Mouse (Mus musculus) Patski (cell line): ENCODE data around the gene Ogdh. TPM values are rescaled to one million over a fixed set of nuclear protein-coding genes. Genes with fewer than 3 reads are reported as not detected.

ENCODE experiments used
- ATAC-seq: fragments of 100-300 bp; one replicate; pipeline ENCODE4 v1.8.0; 2021
- CTCF ChIA-PET: fragments of 350-600 bp; sonication (Branson Sonifier 250); formaldehyde crosslinking; loops from one replicate; lab custom pipeline; 2022; ENCODE audit warnings: inconsistent platforms; lab: Charles Lee
- POLR2A ChIA-PET: fragments of 350-600 bp; sonication (Branson Sonifier 250); formaldehyde crosslinking; loops from one replicate; lab custom pipeline; 2022; ENCODE audit warnings: antibody characterized with exemption, inconsistent platforms; lab: Charles Lee
- DNase-seq: peaks from one replicate; pipeline ENCODE4 v3.0.0-alpha.2; 2011; ENCODE audit warnings: low read depth, low spot score
- H3K27me3 ChIP-seq: fragments of 371-371 bp; one replicate; pipeline ENCODE4 v1.5.1; 2021
- CTCF ChIP-seq: fragments of 100-300 bp; IDR thresholded peaks from one replicate; pipeline ENCODE4 v1.5.1; 2021
- in situ Hi-C: fragments of 300-500 bp; cut with MboI; formaldehyde crosslinking; loops from 3 replicates; pipeline ENCODE4 v1.11.1; 2018; ENCODE audit warnings: low pct_unique_long_range_greater_than_20kb, mixed read lengths
- polyA plus RNA-seq: library from polyadenylated mRNA; unstranded; gene quantifications from one replicate; pipeline ENCODE4 v1.2.3, GENCODE M21; 2021

The Ogdh gene
- polyA plus RNA-seq, 1 experiment from 2014 or later, result 190 TPM

- CTCF ChIA-PET, result interaction anchor here (1.1 kb wide), 1 partner anchor 12 kb away, joined by 3 read pairs; no protein-coding TSS in a partner anchor
- DNase-seq, result no peak
- in situ Hi-C loops, result no loop called here
These were observed 1.5 kb downstream of the Ogdh start for GRCm38 (mm10) chr11:6292988-6293349.

DNA sequence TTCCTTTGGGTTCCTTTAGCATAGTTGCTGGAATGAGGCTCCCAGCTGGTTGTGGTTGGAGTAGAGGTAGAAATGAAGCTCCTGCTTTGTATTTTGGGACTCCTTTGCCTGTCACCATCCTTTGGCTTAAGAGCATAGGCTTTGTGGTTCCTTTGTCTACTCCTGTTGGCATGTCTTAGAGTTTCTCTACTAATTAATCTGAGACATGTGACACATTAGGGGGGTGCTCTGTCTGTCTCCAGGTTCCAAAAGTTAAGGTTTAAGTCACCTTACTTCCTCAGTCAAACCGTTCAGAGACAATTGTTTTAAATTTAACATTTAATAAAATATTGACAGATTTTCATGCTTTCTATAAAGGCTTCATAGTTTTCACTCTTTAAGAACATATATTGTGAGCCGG is 2.2 kb downstream of the Ogdh start:
- ATAC-seq, result no peak
- in situ Hi-C loops, result no loop called here
- no peaks in the 10 kb centered on the region for H3K27me3 ChIP-seq
- ChIA-PET CTCF (interaction anchor here (1.1 to 1.5 kb wide), 2 partner anchors 11 to 19 kb away, joined by 3 read pairs; partner anchors contain the start of gene Tmed4), POLR2A (no interaction called here)
- DNase-seq, result no peak
- no peak for TF ChIP-seq CTCF

More at GRCm38 (mm10) chr11:6292988-6293349, 1.5 kb downstream of the Ogdh start:
- no peak for TF ChIP-seq CTCF
- POLR2A ChIA-PET, result no interaction called here
- ATAC-seq, result no peak
- no peaks in the 10 kb centered on the region for H3K27me3 ChIP-seq

GRCm38 (mm10) chr11:6294632-6295031 is 3.2 kb downstream of the Ogdh start:
- CTCF ChIA-PET, result interaction anchor here (1.1 to 1.5 kb wide), 2 partner anchors 14 to 20 kb away, joined by 3 read pairs; partner anchors contain the start of gene Tmed4
- TF ChIP-seq CTCF, result no peak
- ATAC-seq (no peak), DNase-seq (no peak)
- no peaks in the 10 kb centered on the region for H3K27me3 ChIP-seq
- POLR2A ChIA-PET, result interaction anchor here (1.0 kb wide), 1 partner anchor 11 kb away, joined by 3 read pairs; no protein-coding TSS in a partner anchor
- in situ Hi-C loops, result no loop called here

GRCm38 (mm10) chr11:6296077-6296476 is 4.6 kb downstream of the Ogdh start:
- in situ Hi-C loops, result no loop called here
- no peaks in the 10 kb centered on the region for H3K27me3 ChIP-seq
- ATAC-seq (no peak), DNase-seq (no peak)
- CTCF ChIA-PET, result interaction anchor here (1.1 to 2.1 kb wide), 2 partner anchors 21 to 33 kb away, joined by 3 to 5 read pairs; partner anchors contain the start of gene Tmed4
- POLR2A ChIA-PET, result no interaction called here
- no peak for TF ChIP-seq CTCF

DNA sequence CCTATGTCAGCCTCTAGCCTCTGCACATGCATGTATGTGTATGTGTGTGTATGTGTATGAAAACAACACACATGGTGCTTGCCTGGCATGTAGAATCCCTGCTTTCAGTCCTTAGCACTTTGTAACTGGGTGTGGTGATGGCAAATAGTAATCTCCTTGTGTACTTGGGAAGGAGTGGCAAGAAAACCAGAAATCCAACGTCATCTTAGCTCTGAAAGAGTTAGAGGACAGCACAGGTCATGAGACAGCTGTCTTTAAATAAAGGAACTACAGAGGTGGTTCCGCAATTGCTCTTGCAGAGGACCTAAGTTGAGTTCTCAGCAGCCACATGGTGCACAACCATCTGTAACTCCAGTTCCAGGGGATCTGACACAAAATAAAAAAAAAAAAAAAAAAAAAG is 8.0 kb downstream of the Ogdh start:
- ChIA-PET CTCF (no interaction called here), POLR2A (no interaction called here)
- in situ Hi-C loops, result no loop called here
- no peak for TF ChIP-seq CTCF
- ATAC-seq (no peak), DNase-seq (no peak)
- H3K27me3 ChIP-seq, result no peaks in the 10 kb centered on the region

DNA sequence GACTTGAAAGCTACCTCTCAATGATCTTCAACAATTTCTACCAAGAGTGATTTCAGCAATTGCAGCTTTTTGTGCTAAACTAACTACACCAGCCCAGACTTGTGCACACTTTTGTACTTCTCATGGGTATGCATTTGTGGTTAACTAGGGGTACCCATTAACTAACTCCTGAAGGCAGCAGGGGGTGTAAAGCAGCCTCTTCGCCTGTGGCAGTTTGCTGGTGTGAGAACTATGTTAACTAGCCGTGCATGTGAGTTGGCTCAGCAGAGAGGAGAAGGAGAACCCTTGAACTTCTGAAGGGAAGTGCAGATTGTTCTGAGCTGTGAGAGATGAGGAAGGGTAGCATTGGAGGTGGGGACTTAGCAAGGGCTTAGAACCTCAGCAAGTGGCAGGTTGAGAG is 11.4 kb downstream of the Ogdh start:
- H3K27me3 ChIP-seq, result no peaks in the 10 kb centered on the region
- DNase-seq (no peak), ATAC-seq (peak; percentile 35)
- ChIA-PET CTCF (interaction anchor here (1.1 kb wide), 1 partner anchor 13 kb away, joined by 3 read pairs; no protein-coding TSS in a partner anchor), POLR2A (no interaction called here)
- in situ Hi-C loops, result no loop called here
- TF ChIP-seq CTCF, result no peak

GRCm38 (mm10) chr11:6305943-6306430 is 14.6 kb downstream of the Ogdh start:
- ATAC-seq (no peak), DNase-seq (no peak)
- no peaks in the 10 kb centered on the region for H3K27me3 ChIP-seq
- POLR2A ChIA-PET, result interaction anchor here (0.6 kb wide), 1 partner anchor 11 kb away, joined by 3 read pairs; no protein-coding TSS in a partner anchor
- CTCF ChIA-PET, result interaction anchor here (0.9 to 1.4 kb wide), 3 partner anchors 10 to 33 kb away, joined by 3 to 4 read pairs (median 3); no protein-coding TSS in a partner anchor
- no peak for TF ChIP-seq CTCF
- in situ Hi-C loops, result no loop called here

- CTCF ChIA-PET, result interaction anchor here (0.7 to 1.3 kb wide), 3 partner anchors 10 to 19 kb away, joined by 3 read pairs; no protein-coding TSS in a partner anchor
- in situ Hi-C loops, result no loop called here
- no peaks in the 10 kb centered on the region for H3K27me3 ChIP-seq
- no peak for DNase-seq
- TF ChIP-seq CTCF, result no peak
- ATAC-seq, result no peak
- POLR2A ChIA-PET, result no interaction called here
These were observed 16.7 kb downstream of the Ogdh start for GRCm38 (mm10) chr11:6308181-6308580.

DNA sequence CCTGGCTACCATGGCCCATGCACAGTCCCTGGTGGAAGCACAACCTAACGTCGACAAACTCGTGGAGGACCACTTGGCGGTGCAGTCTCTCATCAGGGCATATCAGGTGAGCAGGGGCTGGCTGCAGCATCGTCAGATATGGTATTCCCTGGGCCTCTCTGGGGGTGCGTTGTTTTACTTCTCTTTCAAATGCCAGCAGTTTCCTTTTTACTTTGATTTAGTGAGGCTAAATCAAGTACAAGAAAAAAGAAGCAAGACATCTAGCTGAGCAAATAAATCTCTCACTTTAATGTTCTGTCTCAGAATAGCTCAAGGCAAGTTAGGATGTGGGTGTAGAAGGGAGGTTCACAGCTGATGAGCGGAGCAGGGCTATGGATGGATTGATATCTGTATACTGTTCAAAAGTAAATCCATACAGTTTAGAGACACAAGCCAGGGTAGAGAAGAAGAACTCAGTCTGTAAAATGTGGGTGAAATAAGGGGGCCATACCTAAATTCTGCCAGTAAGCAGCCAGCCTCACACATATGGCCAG is 22.5 kb downstream of the Ogdh start:
- no peak for ATAC-seq
- CTCF ChIA-PET, result no interaction called here
- in situ Hi-C loops, result no loop called here
- no peak for DNase-seq
- H3K27me3 ChIP-seq, result no peaks in the 10 kb centered on the region
- TF ChIP-seq CTCF, result no peak
- POLR2A ChIA-PET, result interaction anchor here (0.6 kb wide), 1 partner anchor 20 kb away, joined by 6 read pairs; no protein-coding TSS in a partner anchor

- no peak for ATAC-seq
- ChIA-PET POLR2A (no interaction called here), CTCF (interaction anchor here (0.8 to 0.9 kb wide), 2 partner anchors 10 to 12 kb away, joined by 3 to 4 read pairs; no protein-coding TSS in a partner anchor)
- no peak for DNase-seq
- H3K27me3 ChIP-seq, result no peaks in the 10 kb centered on the region
- in situ Hi-C loops, result no loop called here
- TF ChIP-seq CTCF, result no peak
These were observed 25.4 kb downstream of the Ogdh start for GRCm38 (mm10) chr11:6316821-6317220.

- ChIA-PET POLR2A (no interaction called here), CTCF (no interaction called here)
- ATAC-seq (no peak), DNase-seq (no peak)
- in situ Hi-C loops, result no loop called here
- no peaks in the 10 kb centered on the region for H3K27me3 ChIP-seq
- no peak for TF ChIP-seq CTCF
These were observed 27.1 kb downstream of the Ogdh start for GRCm38 (mm10) chr11:6318559-6318958.
